Mouse (Mus musculus): Measurements from ENCODE around the gene Ss18l1.

Ss18l1 gene

GRCm38 (mm10) chr2:180042256-180042857, at the start of gene Ss18l1, which contains the start of gene Psma7:
TSS of gene Ss18l1 (plus strand) at chr2:180042509.
TSS of gene Psma7 (minus strand) at chr2:180042433.
- under 1% methylated on average over 76 of the region's 78 CpGs for WGBS

- 92% methylated on average over 5 of the region's 5 CpGs for WGBS
Observed at GRCm38 (mm10) chr2:179993071-179993470, 49.2 kb upstream of the Ss18l1 start.

GRCm38 (mm10) chr2:179998431-179998830, 43.9 kb upstream of the Ss18l1 start:
- 77% methylated on average over 4 of the region's 4 CpGs for WGBS

- 89% methylated on average over 9 of the region's 9 CpGs for WGBS
Observed at GRCm38 (mm10) chr2:180001635-180002034, 40.7 kb upstream of the Ss18l1 start.

GRCm38 (mm10) chr2:180005656-180006351, 36.5 kb upstream of the Ss18l1 start:
- 69% methylated on average over 5 of the region's 5 CpGs for WGBS

- 48% methylated on average over 9 of the region's 9 CpGs for WGBS
Observed at GRCm38 (mm10) chr2:180006352-180007017, 35.8 kb upstream of the Ss18l1 start.

GRCm38 (mm10) chr2:180010686-180011085, 31.6 kb upstream of the Ss18l1 start:
- 97% methylated on average over 7 of the region's 7 CpGs for WGBS

- 83% methylated on average over 6 of the region's 6 CpGs for WGBS
Observed at GRCm38 (mm10) chr2:180011370-180011769, 30.9 kb upstream of the Ss18l1 start.

GRCm38 (mm10) chr2:180013686-180014085, 28.6 kb upstream of the Ss18l1 start:
- 90% methylated on average over 7 of the region's 7 CpGs for WGBS

- 70% methylated on average over 4 of the region's 4 CpGs for WGBS
Observed at GRCm38 (mm10) chr2:180017632-180018031, 24.7 kb upstream of the Ss18l1 start.

GRCm38 (mm10) chr2:180018573-180018972, 23.7 kb upstream of the Ss18l1 start:
- 92% methylated on average over 9 of the region's 9 CpGs for WGBS

GRCm38 (mm10) chr2:180020091-180020661, 22.1 kb upstream of the Ss18l1 start:
- 51% methylated on average over 7 of the region's 7 CpGs for WGBS

- 73% methylated on average over 8 of the region's 8 CpGs for WGBS
Observed at GRCm38 (mm10) chr2:180020919-180021318, 21.4 kb upstream of the Ss18l1 start.

- 70% methylated on average over 6 of the region's 6 CpGs for WGBS
Observed at GRCm38 (mm10) chr2:180022751-180023150, 19.6 kb upstream of the Ss18l1 start.

- WGBS, result under 1% methylated on average over 76 of the region's 80 CpGs
Observed at GRCm38 (mm10) chr2:180024401-180025098, 17.8 kb upstream of the Ss18l1 start, which contains the start of gene Lsm14b. TSS of gene Lsm14b (plus strand) at chr2:180024987.

- 1% methylated on average over 84 of the region's 84 CpGs for WGBS
Observed at GRCm38 (mm10) chr2:180025135-180025860, 17.0 kb upstream of the Ss18l1 start.

- 15% methylated on average over 6 of the region's 6 CpGs for WGBS
Observed at GRCm38 (mm10) chr2:180025861-180026200, 16.5 kb upstream of the Ss18l1 start.

GRCm38 (mm10) chr2:180027768-180028167, 14.5 kb upstream of the Ss18l1 start:
- WGBS, result 45% methylated on average over 9 of the region's 9 CpGs

- WGBS, result 87% methylated on average over 6 of the region's 6 CpGs
Observed at GRCm38 (mm10) chr2:180031270-180031669, 11.0 kb upstream of the Ss18l1 start.

GRCm38 (mm10) chr2:180032925-180033324, 9.4 kb upstream of the Ss18l1 start:
- WGBS, result 27% methylated on average over 3 of the region's 3 CpGs

GRCm38 (mm10) chr2:180033956-180034355, 8.4 kb upstream of the Ss18l1 start:
- WGBS, result 62% methylated on average over 3 of the region's 3 CpGs
